Mouse (Mus musculus) frontal cortex, postnatal 14 days (tissue): Measurements from ENCODE around the gene Mrpl50.
"Not testable (repeated sequence)": the region's sequence is repeated elsewhere in the genome, so short reads cannot be mapped to it uniquely, and the experiment has no call there.

Experiments
- DNase-seq, 2 experiments: peaks; one replicate each; pipeline ENCODE4 v3.0.0; 2022; ENCODE audit warnings: low spot score in 2 of 2

Gene Mrpl50

GRCm38 (mm10) chr4:49509183-49509582 is 11.7 kb downstream of the Mrpl50 start:
- no peak for DNase-seq

GRCm38 (mm10) chr4:49506386-49506785 is 14.5 kb downstream of the Mrpl50 start, which contains the start of gene Baat:
Gene Baat, minus strand, starts transcription at chr4:49506557.
- DNase-seq: no peak

GRCm38 (mm10) chr4:49503563-49503962 is 17.3 kb downstream of the Mrpl50 start:
- no peak for DNase-seq

- DNase-seq: not testable (repeated sequence)
These were observed 34.8 kb downstream of the Mrpl50 start for GRCm38 (mm10) chr4:49485934-49486650.

- DNase-seq: no peak
These were observed 35.5 kb downstream of the Mrpl50 start for GRCm38 (mm10) chr4:49485442-49485841.

GRCm38 (mm10) chr4:49480896-49481295 is 40.0 kb downstream of the Mrpl50 start:
- no peak for DNase-seq

- no peak for DNase-seq
These were observed 40.7 kb downstream of the Mrpl50 start for GRCm38 (mm10) chr4:49480104-49480760.

GRCm38 (mm10) chr4:49479035-49479434 is 41.9 kb downstream of the Mrpl50 start:
- DNase-seq: not testable (repeated sequence)

- DNase-seq: no peak
These were observed 42.6 kb downstream of the Mrpl50 start for GRCm38 (mm10) chr4:49478118-49478877.

- no peak for DNase-seq
These were observed 46.3 kb downstream of the Mrpl50 start for GRCm38 (mm10) chr4:49474583-49474982.

- DNase-seq: no peak
These were observed 47.3 kb downstream of the Mrpl50 start, which contains the start of gene Acnat1 for GRCm38 (mm10) chr4:49473435-49474100. Gene Acnat1, minus strand, starts transcription at chr4:49473912.

GRCm38 (mm10) chr4:49469435-49470151 is 51.3 kb downstream of the Mrpl50 start:
- no peak for DNase-seq

- no peak for DNase-seq
These were observed 53.5 kb downstream of the Mrpl50 start for GRCm38 (mm10) chr4:49467360-49467759.
